Mouse (Mus musculus) frontal cortex, postnatal 10 days (tissue): ENCODE data around the gene Kxd1.

Experiments used
- DNase-seq, 2 experiments: peaks; one replicate each; pipeline ENCODE4 v3.0.0; 2022; ENCODE audit warnings: low spot score in 2 of 2, mixed read lengths in 1 of 2

The Kxd1 gene

DNA sequence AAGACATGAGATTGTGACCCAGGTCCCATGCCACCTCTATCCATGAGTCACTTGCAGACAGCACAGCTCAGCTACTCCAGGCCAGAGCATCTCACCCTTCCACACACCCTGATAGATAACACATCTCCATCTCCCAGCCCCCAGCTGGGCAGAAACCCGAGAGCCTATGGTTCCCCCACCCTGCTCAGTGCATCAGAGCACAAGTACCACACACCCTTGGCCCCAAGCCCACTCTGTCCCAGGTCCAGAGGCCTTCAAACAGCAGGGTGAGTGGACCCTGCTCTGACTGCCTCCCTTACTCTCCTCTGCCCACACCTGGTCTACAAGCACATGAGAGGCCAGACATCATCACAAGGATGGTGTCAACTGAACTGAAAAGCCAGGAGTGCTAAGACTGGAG, 59.8 kb downstream of the Kxd1 start:
- no peak for DNase-seq

DNA sequence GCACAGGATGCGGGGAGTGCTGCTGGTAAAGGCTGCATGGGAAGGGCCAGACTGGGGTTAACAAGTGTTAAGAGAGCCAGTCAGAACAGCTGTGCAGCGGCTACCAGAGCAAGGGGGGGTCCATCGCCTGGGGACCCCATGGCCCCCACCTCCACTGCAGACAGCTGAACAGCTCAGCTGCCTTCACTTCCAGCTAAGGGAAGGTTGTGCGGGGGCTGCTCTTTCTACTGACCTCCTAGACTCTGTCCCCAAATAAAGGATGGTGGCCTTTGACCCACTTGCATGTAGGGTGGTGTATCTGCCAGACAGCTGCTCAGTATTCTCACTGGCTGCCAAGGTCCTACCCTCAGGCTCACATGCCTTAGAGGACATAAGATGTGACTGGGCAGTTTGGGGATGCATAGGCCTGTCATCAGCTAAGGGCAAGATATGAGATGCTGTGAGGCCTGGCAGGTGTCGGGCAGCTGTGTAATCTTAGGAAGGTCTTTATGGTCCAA, 60.5 kb downstream of the Kxd1 start:
- no peak for DNase-seq

DNA sequence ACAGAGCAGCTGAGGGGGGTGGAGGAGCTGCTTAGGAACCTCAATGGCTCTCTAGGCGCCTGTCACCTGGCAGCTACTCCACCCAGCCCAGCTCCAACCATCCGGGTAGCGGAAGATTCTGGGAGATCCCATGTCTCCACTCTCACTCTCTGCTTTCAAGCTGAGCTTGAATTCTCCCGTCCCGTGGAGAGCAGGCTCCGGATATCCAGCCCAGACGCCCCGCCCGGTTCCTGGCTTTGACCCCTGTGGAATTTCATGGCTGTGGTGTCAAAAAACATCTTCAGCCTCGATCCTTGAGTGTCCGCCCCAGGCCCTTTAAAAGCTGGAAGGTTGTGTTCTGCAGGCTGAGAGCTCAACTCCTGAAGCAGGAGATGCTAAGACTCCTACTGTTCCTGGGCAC, 61.0 kb downstream of the Kxd1 start:
- no peak for DNase-seq

DNA sequence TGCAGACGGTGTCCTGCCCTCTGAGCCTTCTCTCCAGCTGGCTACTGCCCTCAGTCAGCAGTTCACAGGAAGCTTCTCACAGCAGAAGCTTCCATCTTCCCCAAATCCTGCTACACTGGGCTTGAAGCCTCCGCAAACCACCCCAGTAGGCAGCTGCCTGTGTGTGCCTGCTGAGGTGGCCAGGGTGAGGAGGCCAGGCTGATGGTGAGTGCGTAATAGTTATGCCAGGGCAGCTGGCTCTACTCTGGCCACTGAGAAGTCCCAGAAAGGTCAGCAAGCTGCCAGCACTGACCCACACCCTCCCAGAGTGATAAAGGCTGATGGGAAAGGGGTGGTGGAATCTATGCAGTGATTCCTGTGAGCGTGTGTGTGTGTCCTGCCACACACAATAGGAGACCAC, 61.5 kb downstream of the Kxd1 start:
- no peak for DNase-seq

DNA sequence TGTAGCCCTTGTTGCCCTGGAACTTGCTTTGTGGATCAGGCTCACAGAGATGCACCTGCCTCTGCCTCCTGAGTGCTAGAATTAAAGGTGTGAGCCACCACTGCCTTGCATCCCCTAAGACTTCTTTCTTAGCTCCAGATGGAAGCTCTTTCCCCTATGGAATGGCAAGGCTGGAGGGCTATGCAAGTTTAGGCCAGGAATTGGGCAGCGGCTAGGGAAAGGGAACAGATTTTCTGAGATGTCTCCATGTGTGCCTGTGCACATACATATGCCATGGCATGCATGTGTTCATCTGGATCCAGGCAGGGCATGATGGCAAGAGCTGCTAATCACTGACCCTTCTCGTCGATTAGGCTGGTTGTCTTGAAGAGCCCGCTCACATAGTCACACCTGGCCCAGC, 62.1 kb downstream of the Kxd1 start:
- DNase-seq, result no peak

DNA sequence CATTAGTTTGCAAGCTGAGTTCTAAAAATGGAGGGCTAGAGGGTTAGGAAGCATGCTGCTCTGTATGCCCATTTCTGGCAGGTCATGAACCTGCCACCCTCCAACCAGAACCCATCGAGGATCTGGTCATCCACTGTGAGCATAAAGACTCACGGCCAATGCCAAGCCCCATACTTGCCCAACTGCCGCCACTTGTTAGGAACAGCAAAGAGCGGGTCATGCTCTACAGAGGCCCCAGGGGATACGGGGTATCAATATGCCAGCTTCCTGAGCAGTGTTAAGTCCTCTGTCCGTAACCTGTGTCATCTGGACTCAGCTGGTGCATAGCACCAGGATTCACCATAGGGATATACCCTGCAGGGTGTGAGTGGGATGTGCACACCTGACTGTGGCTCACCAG, 63.6 kb downstream of the Kxd1 start:
- no peak for DNase-seq

DNA sequence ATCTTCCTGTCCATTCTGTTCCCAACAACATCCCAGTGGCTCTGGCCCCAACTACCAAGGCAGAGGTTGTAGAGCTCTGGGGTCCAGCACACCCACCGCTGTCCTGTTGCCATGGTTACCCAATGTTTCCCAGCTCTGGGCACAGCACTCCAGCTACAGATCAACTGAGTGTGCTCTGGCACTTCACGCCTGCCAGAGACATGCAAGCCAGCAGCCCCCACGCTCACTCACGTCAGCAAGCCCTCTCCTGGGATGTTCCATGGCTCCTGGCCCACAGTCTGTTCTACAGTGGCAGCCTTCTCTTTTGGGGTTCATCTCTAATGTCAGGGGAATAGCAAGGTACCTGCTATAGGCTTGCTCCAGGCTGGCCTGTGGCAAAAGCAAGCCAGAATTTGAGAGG, 64.5 kb downstream of the Kxd1 start:
- no peak for DNase-seq

DNA sequence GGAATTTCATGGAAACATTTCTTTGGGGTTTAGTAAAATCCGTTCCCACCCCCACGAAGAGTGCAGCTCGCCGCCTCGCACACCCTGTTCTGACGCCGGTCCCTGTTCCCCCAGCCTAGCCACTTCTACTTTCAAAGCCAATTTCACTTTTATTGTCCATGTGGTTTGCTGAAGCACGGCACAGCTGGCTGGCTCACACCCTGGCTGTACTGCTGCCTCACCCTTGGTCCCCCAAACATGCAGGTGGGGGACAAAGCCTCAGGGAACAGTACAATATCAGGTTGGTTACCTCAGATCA, 65.3 kb downstream of the Kxd1 start:
- DNase-seq, result no peak

DNA sequence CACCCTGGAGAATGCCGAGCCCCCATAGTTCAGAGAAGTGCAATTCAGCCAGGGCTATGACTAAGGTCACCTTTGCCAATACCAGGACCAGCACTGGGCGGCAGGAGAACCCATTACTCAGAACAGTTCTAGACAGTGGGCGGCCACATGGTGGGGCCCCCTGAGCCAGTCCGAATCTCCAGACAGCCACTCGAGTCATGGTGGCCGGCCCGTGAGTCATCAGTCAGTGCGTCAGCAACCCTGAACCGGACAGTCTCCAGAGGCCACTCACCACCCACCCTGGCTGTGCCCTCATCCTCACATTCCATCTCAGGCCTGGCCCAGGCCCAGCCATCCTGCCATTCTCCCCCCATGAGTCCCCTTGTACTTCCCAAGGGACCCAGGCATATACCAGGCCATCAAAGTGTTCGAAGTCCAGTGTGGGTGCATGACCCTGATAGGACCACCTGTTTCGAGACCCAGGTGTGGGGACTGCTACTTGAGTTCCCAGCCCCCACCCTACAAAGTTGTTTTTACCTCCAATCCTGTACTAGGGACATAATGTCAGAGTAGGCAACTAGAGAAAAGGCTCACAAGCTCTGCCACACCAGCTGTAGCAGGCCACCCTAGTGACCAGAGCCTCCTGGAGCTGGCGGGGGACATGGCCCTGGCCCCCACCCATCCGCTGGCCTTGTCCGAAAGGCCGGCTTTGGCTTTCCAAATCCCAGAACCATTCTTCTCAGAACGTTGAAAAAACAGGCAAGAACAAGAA, 65.8 kb downstream of the Kxd1 start:
- DNase-seq, result no peak

DNA sequence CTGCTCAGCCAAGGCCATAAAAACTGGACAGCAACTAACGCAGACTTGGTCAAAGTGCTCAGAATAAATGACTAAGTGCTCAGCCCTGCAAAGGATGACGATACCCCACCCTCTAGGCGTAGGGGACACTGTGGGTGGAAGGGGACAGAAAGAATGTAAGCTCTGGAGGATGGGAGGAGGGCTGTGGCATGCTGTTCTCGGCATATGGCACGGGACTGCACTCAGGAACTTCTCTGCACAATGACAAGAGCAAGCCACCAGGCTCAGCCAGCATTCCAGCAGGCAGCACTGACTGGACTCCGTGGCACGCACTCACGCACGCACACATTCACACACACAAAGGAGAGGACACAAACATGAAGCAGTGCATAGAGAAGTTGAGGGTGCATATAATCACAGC, 67.2 kb downstream of the Kxd1 start:
- DNase-seq, result no peak

DNA sequence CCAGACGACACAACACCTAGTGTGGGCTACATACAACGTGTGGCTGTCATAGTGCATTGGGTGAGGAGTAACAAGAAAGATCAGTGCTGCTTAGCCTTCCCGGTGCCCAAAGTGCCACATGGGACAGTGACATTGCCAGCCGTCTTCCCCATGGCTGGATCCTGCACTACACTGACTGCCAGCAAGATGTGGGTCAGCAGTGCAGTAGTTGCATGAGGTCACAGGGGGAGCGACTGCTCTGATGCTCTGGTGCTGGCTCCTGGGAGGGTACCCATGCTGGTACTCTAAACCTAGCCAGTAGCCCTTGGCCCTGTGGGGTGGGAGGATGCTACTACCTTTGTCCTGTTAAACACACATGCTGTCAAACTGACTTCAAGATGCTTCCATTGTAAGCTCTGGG, 67.6 kb downstream of the Kxd1 start:
- DNase-seq, result no peak

DNA sequence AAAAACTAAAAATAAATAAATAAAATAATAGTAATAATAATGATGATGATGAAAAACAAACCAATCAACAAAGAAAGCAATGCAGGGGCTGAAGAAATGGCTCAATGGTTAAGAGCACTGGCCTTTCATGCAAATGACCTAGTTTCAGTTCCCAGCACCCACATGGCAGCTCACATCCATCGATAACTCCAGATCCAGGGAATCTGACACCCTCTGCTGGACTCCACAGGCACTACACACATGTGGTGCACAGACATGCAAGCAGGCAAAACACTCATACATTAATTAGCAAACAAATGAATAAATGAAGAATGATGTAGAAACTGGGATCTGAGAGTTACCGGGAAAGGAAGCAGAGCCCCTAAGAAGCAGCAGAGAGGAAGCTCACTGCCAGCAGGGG, 68.1 kb downstream of the Kxd1 start:
- no peak for DNase-seq

DNA sequence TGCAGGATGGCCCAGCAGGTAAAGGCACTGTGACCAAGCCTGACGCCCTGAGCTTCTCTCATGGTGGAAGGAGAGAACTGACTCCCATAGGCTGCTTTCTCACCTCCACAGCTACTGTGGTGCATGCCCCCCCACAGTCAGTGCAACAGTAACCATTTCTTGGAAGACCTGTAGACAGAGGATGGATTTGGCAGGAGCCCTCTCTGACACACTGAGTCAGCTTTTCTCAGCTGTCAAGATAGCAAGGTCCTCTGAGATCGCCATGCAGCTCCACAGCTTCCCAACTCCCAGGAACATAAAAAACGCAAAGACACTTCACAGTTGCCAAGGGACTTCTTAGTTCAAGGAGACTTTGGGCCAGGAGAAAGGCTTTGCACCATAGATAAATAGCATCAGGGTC, 69.3 kb downstream of the Kxd1 start:
- DNase-seq, result no peak
